Mouse (Mus musculus) megakaryocyte-erythroid progenitor cell, adult 5-6 weeks (primary cell): Measurements from ENCODE around the gene Rnf220. TPM values are rescaled to one million over a fixed set of nuclear protein-coding genes. Genes with fewer than 3 reads are reported as not detected.

Experiments used
- ATAC-seq: replicated peaks from 2 replicates; pipeline ENCODE4 v1.8.0; 2016; ENCODE audit warnings: mild to moderate bottlenecking, inconsistent platforms; ENCODE audit not compliant: severe bottlenecking, poor library complexity, low FRiP score, low TSS enrichment
- total RNA-seq, 2 experiments: library from RNA; stranded (forward) in 1 of 2; stranded (reverse) in 1 of 2; fragments of 200-1000, 215-1000 nt in 1 of 2; fragments of >200 nt in 1 of 2; fragmentation: Nextera tagmentation in 1 of 2; gene quantifications; 2 replicates each; pipeline ENCODE4 v1.2.3; 2014 to 2017

Gene Rnf220
- total RNA-seq, 2 experiments from 2014 or later = 73.2 to 145 TPM

GRCm38 (mm10) chr4:117316800-117317199 lies 180.1 kb downstream of the Rnf220 start:
- no peak for ATAC-seq

- no peak for ATAC-seq
Measured at GRCm38 (mm10) chr4:117314849-117315500, 181.9 kb downstream of the Rnf220 start.

- peak; percentile 3; the same call in 1 of the 2 replicates for ATAC-seq
Measured at GRCm38 (mm10) chr4:117313085-117313424, 183.8 kb downstream of the Rnf220 start.

- ATAC-seq = peak; percentile 85
Measured at GRCm38 (mm10) chr4:117312416-117313084, 184.3 kb downstream of the Rnf220 start.

GRCm38 (mm10) chr4:117311891-117312290 lies 185.0 kb downstream of the Rnf220 start:
- ATAC-seq = no peak

- no peak for ATAC-seq
Measured at GRCm38 (mm10) chr4:117309427-117309826, 187.4 kb downstream of the Rnf220 start.

GRCm38 (mm10) chr4:117307270-117307669 lies 189.6 kb downstream of the Rnf220 start:
- no peak for ATAC-seq

GRCm38 (mm10) chr4:117305461-117305860 lies 191.4 kb downstream of the Rnf220 start:
- ATAC-seq = no peak

GRCm38 (mm10) chr4:117304239-117305025 lies 192.4 kb downstream of the Rnf220 start:
- no peak for ATAC-seq

- ATAC-seq = no peak
Measured at GRCm38 (mm10) chr4:117303581-117304238, 193.1 kb downstream of the Rnf220 start.

GRCm38 (mm10) chr4:117302027-117302806 lies 194.6 kb downstream of the Rnf220 start:
- ATAC-seq = no peak

- ATAC-seq = no peak
Measured at GRCm38 (mm10) chr4:117299921-117300320, 196.9 kb downstream of the Rnf220 start.

- no peak for ATAC-seq
Measured at GRCm38 (mm10) chr4:117297819-117298218, 199.0 kb downstream of the Rnf220 start.

- ATAC-seq = no peak
Measured at GRCm38 (mm10) chr4:117296849-117297593, 199.8 kb downstream of the Rnf220 start.

- ATAC-seq = no peak
Measured at GRCm38 (mm10) chr4:117291696-117292095, 205.2 kb downstream of the Rnf220 start.

- peak; percentile 82 for ATAC-seq
Measured at GRCm38 (mm10) chr4:117288927-117289801, 207.7 kb downstream of the Rnf220 start.

- ATAC-seq = peak; percentile 53
Measured at GRCm38 (mm10) chr4:117288277-117288926, 208.4 kb downstream of the Rnf220 start.
